Mouse (Mus musculus): Measurements from ENCODE around the gene Styxl1.
A peak's percentile ranks its signal among the peaks of the same experiment; 100 is the strongest.

Gene Styxl1

DNA sequence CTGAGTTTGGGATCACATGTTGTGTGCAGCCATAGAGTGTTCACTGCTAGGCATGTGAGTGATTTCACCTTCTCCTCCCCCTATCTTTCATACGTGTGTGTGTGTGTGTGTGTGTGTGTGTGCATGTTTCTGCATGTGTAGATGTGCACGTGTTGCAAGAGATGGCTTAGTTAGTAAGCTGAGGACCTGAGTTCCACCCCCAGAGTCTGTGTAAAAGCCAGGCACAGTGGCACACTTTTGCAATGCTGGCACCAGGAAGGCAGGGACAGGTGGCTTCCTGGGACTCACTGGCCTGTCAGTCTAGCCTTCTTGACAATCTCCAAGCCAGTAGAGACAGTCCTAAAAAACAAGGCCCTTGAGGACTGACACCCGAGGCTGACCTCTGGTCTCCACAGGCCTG is 13.2 kb downstream of the Styxl1 start:
- no peak for DNase-seq (ENCODE audit: low read depth, low spot score)

DNA sequence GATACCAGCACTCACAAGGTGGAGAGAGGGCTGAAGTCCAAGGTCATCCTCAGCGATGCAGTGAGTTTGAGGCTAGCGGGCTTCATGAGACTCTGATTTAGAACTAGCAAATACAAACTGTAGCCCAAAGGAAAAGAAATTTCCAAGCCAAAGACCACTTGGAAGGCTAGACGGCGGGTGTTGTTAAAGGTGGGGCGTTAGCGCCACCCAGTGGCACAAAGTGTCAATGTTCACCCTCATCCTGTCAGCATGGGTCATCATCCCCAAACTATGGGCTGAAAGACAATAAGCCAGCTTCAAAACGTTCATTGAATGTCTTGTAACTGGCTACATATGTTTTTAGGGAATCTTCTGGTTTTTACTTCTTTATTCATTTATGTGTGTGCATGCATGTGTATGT is 14.7 kb downstream of the Styxl1 start:
- DNase-seq (ENCODE audit: low read depth, low spot score) = no peak

DNA sequence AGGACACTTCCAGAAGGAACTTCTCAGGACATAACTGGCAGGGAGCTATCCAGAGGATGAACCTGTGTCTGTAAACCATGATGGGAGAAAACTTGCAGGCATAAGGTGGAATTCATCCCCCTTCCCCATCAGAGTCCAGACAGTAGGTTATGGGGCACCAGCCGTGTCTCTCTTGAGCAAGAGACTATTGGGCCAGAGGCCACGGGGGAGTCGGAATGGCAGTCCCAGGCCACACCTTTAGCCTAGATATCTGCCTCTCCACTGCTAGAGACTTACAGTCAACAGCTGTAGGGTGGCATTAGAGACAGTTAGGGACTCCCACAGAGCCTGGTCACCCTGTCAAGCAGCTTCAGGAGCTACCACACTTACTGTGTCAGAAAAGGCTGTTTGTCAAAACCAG is 16.3 kb downstream of the Styxl1 start:
- no peak for DNase-seq (ENCODE audit: low read depth, low spot score)

DNA sequence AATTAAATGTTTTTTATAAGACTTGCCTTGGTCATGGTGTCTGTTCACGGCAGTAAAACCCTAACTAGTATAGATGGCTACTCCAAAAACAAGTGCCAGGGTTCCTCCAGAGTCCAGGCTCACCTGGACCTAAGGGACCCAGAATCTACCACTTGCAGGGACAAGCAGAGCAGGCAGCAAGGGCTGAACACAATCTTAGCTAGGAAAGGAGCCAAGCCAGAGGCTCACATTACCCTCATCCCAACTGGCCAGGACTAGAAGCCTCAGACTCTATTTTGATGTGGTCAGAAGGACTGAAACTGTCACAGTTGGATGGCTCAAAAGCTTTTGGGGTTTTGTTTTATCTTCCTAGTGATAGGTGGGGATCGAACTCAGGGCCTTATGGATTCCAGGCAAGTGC is 26.6 kb downstream of the Styxl1 start:
- DNase-seq (ENCODE audit: low read depth, low spot score) = no peak

GRCm38 (mm10) chr5:135751041-135751440 is 27.1 kb downstream of the Styxl1 start:
- DNase-seq (ENCODE audit: low read depth, low spot score) = no peak

DNA sequence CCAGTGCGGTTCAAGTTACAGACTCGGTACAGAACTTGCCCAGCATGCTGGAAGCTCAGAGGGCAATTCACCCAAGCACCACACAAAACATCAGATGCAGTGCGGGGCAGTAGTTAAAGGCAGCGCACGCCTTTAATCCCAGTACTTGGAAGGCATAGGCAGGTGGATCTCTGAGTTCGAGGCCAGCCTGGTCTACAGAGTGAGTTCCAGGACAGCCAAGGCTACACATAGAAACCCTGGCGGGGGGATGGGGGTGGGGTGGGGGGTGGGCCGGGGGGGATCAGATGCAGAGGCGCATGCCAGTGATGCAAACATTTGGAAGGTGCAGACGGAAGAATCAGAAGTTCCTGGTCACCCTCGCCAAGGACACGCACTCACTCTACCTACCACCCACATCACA is 33.4 kb downstream of the Styxl1 start:
- no peak for DNase-seq (ENCODE audit: low read depth, low spot score)

- peak; percentile 69 for DNase-seq (ENCODE audit: low read depth, low spot score)
These were observed 34.2 kb downstream of the Styxl1 start, which contains the start of gene Tmem120a for GRCm38 (mm10) chr5:135743741-135744609. Gene Tmem120a, minus strand, starts transcription at chr5:135744448.

GRCm38 (mm10) chr5:135742941-135743740 is 35.0 kb downstream of the Styxl1 start:
- no peak for DNase-seq (ENCODE audit: low read depth, low spot score)

GRCm38 (mm10) chr5:135742156-135742555 is 36.0 kb downstream of the Styxl1 start:
- DNase-seq (ENCODE audit: low read depth, low spot score) = no peak

DNA sequence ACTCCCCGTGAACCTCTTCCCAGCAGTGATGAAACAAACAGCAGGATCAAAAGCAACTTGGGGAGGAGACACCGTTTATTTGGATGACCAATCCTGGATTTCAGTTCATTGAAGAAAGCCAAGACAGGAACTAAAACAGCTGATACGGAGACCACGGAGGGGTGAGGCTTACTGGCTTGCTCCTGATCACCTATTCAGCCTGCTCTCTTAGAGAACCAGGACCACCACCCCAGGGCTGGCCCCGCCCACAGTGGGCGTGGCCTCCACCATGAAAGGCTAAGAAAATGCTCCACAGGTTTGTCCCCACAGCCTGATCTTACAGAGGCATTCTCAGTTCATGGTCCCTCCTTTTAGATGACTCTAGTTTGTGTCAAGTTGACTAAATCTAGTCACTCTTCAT is 39.9 kb downstream of the Styxl1 start:
- DNase-seq (ENCODE audit: low read depth, low spot score) = no peak

- no peak for DNase-seq (ENCODE audit: low read depth, low spot score)
These were observed 41.0 kb downstream of the Styxl1 start for GRCm38 (mm10) chr5:135737154-135737553.

DNA sequence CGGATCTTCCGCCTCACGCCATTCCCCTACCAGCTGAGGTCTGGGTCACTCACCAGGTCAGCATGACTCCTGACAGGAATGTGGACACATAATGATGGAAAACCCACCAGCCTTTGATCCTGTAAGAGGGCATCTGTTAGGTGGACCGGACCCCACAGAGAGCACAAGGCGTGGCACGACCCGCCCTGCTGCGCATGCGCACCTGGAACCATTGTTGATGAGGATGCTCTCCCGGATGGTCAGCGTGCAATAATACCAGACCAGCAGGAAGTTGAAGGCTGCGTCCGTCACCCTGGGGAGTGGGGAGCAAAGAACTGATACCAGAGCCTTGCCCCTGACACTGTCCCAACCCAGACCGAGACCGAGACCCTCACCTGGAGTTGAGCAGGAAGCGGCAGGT is 41.6 kb downstream of the Styxl1 start:
- DNase-seq (ENCODE audit: low read depth, low spot score) = no peak

- DNase-seq (ENCODE audit: low read depth, low spot score) = no peak
These were observed 42.4 kb downstream of the Styxl1 start for GRCm38 (mm10) chr5:135735741-135736140.

- no peak for DNase-seq (ENCODE audit: low read depth, low spot score)
These were observed 44.0 kb downstream of the Styxl1 start for GRCm38 (mm10) chr5:135734057-135734680.

GRCm38 (mm10) chr5:135733071-135733470 is 45.1 kb downstream of the Styxl1 start:
- DNase-seq (ENCODE audit: low read depth, low spot score) = no peak

DNA sequence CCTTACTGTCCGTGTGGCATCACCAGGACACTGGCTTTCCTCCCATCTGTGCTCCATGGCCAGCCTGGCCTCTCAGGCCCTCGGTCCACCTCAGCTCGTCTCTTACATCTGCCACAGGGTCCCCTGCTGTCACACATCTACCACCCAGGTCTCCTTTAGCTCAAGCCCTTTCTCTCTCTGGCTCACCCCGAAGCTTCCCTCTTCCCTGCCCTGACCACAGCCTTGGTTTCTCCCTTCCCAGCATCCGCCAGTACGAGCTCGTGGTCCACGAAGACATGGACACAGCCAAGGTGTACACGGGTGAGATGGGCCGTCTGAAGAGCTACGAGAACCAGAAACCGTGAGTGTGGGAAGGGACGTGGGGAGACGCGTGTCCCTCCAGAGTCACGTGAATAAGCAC is 46.9 kb downstream of the Styxl1 start:
- no peak for DNase-seq (ENCODE audit: low read depth, low spot score)

- DNase-seq (ENCODE audit: low read depth, low spot score) = no peak
These were observed 47.3 kb downstream of the Styxl1 start for GRCm38 (mm10) chr5:135730916-135731315.

- DNase-seq (ENCODE audit: low read depth, low spot score) = no peak
These were observed 47.9 kb downstream of the Styxl1 start for GRCm38 (mm10) chr5:135730278-135730677.

- no peak for DNase-seq (ENCODE audit: low read depth, low spot score)
These were observed 48.8 kb downstream of the Styxl1 start for GRCm38 (mm10) chr5:135729351-135729750.

GRCm38 (mm10) chr5:135728361-135728760 is 49.8 kb downstream of the Styxl1 start:
- no peak for DNase-seq (ENCODE audit: low read depth, low spot score)

DNA sequence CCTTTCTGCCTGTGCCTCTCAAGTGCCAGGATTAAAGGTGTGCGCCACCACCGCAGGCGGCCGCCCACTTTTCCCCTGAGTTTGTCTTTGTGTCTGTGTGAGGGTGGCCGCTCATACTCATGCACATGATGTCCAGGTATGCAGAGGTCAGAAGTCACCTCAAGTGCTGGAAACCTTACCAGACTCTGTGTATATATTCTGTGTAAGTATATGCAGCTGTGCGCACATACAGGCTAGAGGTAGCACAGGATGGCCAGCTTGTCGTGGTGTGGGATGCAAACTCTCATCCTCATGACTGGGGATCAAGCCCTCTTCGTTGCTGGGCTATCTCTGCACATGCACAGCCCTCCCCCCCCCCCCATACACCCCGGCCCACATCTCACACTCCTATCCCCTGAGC is 50.3 kb downstream of the Styxl1 start:
- no peak for DNase-seq (ENCODE audit: low read depth, low spot score)

DNA sequence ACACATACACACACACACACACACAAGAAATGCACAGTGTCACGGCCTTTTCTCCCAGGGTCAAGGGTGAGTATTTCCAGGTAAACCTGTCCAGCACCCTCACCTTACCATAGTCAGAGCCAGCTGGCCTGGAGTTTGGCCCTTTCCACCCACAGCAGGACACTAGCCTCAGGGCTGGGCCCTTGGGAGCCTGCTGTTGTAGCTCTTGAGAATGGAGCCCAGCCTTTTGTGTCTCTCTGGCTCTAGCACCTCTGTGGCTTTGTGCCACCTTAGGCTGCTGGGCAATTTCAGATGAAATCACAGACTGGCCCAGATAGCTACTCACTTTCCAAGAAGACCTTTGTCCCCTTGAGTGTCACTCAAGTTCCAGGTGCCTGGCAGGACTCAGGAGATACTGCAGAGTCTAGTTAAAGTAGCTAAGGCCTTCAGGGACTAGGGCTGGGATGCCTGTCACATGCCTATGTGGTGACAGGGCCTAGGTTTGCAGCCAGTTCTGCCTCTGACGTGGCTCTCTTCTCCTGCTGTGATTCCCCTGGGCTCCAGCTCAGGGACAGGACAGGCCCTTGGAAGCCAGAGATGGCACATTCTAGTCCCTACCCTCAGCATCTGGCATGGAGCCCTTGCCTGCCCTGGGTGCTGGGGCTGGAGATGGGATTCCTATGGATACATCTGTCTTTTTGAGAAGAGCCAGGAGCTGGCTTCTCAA is 51.4 kb downstream of the Styxl1 start:
- no peak for DNase-seq (ENCODE audit: low read depth, low spot score)

All from telencephalon, adult 2 months (tissue).